Mouse (Mus musculus) telencephalon, adult 2 months (tissue): ENCODE data around the gene Kdelr1.

Experiments
- DNase-seq: peaks from one replicate; pipeline ENCODE4 v3.0.0-alpha.2; 2011; ENCODE audit warnings: low read depth, low spot score

Kdelr1 gene

DNA sequence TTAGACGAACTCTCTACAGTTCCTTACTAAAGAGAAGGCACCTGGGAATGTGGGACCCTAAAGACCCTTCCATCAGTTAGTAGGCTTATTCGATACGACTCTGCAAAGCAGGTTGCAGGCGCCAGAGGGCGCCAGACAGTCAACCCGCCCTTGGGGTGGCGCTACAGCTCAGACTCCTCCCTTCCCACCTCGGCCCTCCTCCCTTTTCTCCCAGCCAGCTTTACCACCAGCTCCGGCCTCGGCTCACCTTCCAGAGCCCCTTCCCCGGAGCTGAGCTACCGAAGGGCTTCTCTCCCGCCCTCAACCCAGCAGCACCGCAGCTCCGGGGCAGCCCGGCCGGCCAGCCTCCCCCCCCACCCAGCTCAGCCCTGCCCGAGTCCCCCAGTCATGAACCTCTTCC, at the start of gene Kdelr1:
Gene Kdelr1, plus strand, starts transcription at position 149 of the 400 bp plus-strand sequence.
- DNase-seq, result peak; percentile 65

DNA sequence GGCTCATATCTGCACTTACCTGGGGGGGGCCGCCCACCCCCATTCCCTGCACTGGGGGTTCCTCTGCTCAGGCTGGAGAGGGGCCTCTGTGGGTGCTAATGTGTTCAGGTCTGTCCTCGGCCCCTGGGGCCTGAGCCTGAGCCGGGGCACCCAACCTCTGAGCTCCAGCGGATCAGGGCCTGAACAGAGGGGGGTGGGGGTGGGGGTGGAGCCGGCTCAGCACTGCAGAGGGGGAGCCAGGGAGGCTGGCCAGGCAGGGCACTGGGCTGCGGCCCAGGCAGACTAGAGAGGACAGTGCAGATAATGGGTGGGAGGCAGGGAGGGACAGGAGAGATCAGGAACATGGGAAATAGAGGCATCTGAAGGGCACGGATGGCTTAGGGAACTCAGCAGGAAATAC, 48.0 kb upstream of the Kdelr1 start, which contains the start of gene Kcnj14:
Gene Kcnj14, minus strand, starts transcription at position 185 of the 400 bp plus-strand sequence.
- DNase-seq, result no peak

GRCm38 (mm10) chr7:45826631-45827030, 45.9 kb upstream of the Kdelr1 start:
- no peak for DNase-seq

GRCm38 (mm10) chr7:45830427-45831127, 42.0 kb upstream of the Kdelr1 start, which contains the start of gene Grwd1:
Gene Grwd1, minus strand, starts transcription at chr7:45830944.
- DNase-seq, result peak; percentile 92

- no peak for DNase-seq
Observed at GRCm38 (mm10) chr7:45831128-45831525, 41.4 kb upstream of the Kdelr1 start.

DNA sequence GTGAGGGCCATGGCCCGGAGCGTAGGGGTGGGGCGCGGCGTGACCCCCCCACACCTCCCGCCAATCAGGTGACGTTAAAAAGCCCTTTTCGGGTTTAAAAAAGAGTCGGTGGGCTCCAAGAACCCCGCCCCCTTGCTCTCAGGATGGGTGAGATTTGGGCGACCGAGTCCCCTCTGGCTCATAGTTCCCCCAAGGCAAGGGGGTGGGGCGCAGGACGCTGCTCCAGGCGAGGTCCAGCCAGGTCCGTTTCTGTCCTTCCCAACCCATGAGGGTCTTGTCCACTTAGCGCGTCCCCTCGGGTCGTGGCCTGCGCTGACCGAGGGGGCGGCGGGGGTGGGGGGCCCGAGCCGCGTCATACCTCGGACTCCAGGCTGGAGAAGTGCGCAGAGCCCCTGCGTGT, 40.1 kb upstream of the Kdelr1 start:
- DNase-seq, result no peak

DNA sequence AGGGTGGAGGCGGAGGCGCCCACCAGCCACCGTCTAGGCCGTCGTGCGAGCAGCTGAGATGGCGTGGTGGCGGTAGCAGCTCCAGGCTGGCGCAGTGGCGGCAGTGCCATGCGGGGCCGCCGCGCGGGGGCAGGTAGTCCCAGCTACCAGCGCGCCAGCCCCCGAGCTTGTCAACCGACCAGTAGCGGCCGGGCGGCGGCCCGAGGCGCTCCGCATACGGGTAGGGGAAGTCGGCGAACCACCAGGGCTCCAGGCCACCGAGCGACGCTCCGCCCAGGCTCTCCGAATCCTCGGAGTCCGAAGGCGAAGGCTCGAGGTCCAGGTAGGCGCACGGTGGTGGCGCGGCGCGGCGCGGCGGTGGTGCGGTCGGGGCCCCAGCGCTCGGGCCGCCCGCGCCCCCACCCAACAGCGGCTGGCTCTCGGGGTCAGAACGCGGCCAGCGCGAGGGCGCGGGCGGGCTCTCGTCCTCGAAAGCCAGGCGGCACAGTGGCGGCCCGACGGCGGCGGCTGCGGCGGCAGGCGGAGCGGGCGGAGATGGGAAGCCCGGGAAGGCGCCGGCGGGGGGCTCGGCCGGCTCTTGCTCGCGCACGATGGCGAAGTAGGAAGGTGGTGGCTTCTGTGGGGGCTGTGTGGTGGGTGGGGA, 39.3 kb upstream of the Kdelr1 start:
- DNase-seq, result no peak

DNA sequence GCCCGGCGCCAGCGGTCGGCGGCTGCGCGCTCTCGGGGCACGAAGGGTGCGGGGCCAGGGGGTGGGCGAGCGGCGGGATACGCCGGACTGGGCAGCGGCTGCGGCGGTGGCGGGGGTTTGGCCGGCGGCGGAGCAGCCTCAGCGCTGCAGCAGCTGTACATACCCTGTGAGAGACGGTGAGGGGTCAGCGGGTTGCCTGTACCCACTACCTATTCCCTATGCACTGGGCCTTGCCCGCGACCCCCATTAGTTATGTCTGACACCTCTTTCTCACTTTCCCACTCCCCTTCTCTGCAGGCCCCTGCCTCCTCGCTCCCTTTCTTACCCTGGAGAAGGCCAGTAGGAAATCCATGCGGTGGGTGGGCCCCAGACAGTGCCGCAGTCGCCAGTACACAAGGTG, 38.6 kb upstream of the Kdelr1 start:
- DNase-seq, result no peak

- no peak for DNase-seq
Observed at GRCm38 (mm10) chr7:45842950-45843744, 29.4 kb upstream of the Kdelr1 start.

- DNase-seq, result no peak
Observed at GRCm38 (mm10) chr7:45848447-45849027, 24.0 kb upstream of the Kdelr1 start.

GRCm38 (mm10) chr7:45850661-45851060, 21.9 kb upstream of the Kdelr1 start:
- DNase-seq, result no peak

- no peak for DNase-seq
Observed at GRCm38 (mm10) chr7:45853089-45853488, 19.5 kb upstream of the Kdelr1 start.

DNA sequence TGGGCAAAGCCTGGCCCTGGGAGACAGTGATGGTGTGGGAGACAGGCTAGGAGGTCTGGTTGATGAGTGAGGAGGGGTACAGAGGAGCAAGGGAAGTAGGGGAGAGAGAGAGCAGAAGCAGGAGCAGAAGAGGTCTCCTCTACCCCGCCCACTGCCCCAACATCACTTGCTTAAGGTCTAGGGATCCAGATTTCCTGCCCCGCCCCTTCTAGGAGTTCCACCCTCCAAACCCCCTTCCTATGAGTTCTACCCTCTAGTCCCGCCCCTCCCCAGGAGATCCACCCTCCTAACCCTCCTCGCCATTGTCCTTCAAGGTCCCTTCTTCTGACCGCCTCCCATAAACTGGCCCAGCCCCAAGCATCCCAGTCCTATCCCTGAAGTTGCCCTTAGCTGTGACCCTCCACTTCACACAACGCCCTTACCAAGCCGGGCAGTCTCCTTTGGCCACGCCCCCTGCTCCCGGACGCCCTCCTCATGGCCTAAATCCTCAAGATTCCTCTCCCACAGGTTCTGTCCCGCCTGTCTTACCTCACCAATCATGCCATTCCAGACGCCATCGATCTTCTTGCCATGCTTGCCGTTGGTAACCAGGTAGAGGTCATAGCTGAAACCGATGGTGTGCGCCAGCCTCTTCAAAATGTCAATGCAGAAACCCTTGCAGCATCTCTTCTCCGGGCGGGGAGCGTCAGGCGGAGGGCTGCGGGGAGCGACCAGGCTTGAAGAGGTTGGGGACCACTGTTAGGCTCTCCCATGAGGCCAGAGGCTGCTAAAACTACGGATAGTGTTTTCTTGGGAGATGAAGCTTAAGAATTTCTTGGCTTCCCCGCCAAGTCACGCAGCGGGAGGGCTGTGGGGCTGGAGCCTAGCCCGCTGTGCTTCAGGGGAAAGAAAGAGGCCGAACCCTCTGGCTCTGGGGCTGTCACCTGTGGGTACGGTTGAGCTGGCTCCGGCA, 15.3 kb upstream of the Kdelr1 start:
- no peak for DNase-seq

DNA sequence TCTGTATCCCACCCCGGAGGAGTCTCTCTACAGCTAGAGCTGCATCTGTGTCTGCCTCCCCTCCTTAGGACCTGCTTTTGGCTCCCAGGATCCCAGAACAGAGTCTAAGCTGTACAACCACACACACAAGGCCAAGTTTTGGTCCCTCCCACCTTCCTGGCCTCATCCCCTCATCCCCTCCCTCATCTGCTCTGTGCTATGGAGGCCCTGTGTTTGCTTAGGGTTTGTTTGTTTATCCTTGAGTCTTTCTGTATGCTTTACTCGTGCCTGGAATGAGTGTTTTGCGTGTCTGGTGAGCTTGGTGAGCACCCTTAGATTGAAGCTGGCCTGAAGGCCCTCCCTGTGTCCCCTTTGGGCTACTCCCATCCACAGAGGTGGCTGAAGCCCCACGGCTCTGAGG, 13.6 kb upstream of the Kdelr1 start:
- DNase-seq, result no peak

DNA sequence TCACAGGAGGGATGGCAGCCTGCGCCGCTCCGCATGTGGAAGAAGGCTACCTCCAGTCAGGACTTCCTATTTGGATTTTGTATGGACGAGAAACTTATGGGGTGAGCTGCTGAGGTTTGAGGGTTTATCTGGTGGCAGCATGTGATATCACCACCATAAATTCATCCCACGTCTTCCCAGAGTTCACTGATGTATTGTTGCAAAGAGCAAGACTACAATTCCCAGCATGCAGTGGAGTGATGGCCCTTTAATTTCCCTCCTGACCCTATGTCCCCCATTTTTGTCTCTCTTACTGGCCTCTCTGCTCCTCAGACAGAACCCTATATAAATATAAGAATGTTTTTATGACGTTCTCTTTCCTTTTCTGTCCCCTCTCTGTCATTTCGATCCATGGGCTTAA, 9.8 kb upstream of the Kdelr1 start:
- DNase-seq, result no peak

GRCm38 (mm10) chr7:45864435-45864834, 8.1 kb upstream of the Kdelr1 start:
- no peak for DNase-seq

DNA sequence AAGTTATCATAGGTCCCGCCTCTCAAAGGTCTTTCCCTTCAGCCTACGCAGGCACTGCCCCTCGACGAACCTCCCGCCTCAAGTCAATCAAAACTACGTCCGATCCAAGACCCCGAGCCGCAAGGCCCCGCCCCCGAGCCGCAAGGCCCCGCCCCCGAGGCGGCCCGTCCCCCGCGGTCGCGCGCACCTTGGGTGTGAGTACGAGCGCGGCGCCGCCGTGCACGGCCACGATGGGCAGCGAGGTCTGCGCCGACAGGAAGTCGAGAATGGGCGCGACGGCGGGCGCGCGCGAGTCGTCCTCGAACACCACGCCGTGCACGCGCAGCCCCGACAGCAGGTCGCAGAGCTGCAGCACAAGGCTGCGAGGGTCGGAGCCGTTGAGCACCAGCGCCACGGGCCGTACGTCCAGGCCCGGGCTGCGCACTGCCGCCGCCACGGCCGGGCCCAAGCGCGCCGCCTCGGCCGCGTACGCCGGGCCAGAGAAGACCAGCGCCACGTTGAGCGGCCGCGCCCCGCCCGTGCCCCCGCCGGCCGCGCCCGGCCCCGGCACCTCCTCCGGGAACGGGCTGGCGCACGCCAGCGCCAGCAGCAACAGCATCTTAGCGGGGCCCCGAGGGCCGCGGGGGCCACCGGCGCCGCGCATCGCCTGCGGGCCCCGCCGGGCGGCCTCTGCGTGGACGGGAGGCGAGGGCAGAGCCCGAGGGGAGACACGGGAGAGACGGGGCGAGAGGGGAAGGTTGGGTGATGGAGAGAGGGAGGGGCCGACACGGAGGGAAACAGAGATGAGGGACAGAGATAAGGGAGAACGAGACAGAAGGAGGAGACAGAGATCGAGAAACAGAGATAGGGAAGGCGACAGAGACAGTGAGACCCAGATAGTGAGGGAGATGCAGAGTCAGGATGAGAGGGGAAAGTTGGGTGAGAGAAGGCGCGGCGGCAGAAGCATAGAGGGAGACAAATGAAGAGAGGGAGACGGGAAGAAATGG, 6.4 kb upstream of the Kdelr1 start:
- peak; percentile 53 for DNase-seq

GRCm38 (mm10) chr7:45867871-45868270, 4.7 kb upstream of the Kdelr1 start:
- DNase-seq, result no peak

- no peak for DNase-seq
Observed at GRCm38 (mm10) chr7:45869107-45869670, 3.4 kb upstream of the Kdelr1 start.
